ENCODE assay signal across 10 mouse cellular contexts in the genomic region with DNA sequence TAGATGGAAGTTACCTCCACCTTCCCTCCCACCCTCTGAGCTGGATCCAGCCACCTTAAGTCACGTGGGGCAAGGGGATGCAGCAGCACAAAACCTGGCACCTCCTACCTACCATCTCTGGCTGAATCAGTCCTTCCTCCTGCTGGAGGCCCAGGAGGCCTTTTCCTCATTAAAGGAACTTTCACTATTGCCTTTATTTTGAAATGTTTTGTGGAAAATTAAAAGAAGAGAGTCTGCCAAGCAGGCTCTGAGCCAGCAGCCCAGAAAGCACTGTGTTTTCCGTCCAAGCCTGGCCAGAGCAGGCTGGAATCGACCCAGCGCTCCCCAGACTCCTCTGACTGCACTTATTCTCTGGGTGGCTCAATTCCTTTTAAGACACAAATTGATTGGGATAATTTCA.
DNase-seq lines count a peak whose midpoint lies in the region; ATAC-seq and TF ChIP-seq lines count a peak whose summit lies in the region.
"Had no signal": no experiment of that assay in that cellular context is flagged by ENCODE, and none has a peak within 500 bp of the region (broad histone marks: within the 10 kb centered on the region; RNA-seq: fewer than 3 reads in every experiment).

No protein-coding gene starts in this region.

- no peak overlapping the region for H3K9ac ChIP-seq in heart, adult 2 months (ENCODE audit: low read depth, low read length)
- H3K9ac ChIP-seq in heart, embryonic 12.5 days: no peak overlapping the region
- no peak overlapping the region for H3K9ac ChIP-seq in liver, postnatal 0 days (replicated peaks)
- H3K9ac ChIP-seq: heart, embryonic 15.5 days; liver, embryonic 14.5 days had no signal

- H3K79me2 ChIP-seq in heart, adult 2 months (replicated peaks; ENCODE audit: control insufficient read depth, insufficient read depth, low read length): no peaks in the 10 kb centered on the region

- 48% methylated on average over 4 of the region's 4 CpGs for WGBS in heart, adult 2 months
- 77% methylated on average over 4 of the region's 4 CpGs for WGBS in heart, embryonic 12.5 days
- 66% methylated on average over 4 of the region's 4 CpGs for WGBS in liver, postnatal 0 days (ENCODE audit: insufficient replicate concordance)

- H3K9me3 ChIP-seq in heart, embryonic 12.5 days (replicated peaks): peaks cover 4% of the 10 kb centered on the region
- H3K9me3 ChIP-seq in liver, postnatal 0 days (ENCODE audit: low read length): no peaks in the 10 kb centered on the region; the same call in 1 of the 2 replicates
- H3K9me3 ChIP-seq: heart, embryonic 15.5 days had no signal

- no peak overlapping the region for H3K4me3 ChIP-seq in heart, adult 2 months
- H3K4me3 ChIP-seq in heart, embryonic 12.5 days: no peak overlapping the region
- no peak overlapping the region for H3K4me3 ChIP-seq in liver, postnatal 0 days (ENCODE audit: low read depth, low read length)
- H3K4me3 ChIP-seq: heart, embryonic 15.5 days had no signal

- DNase-seq in heart, adult 2 months: peak; percentile 72 to 75
- peak; percentile 65 for DNase-seq in adrenal gland, postnatal 10 days
- peak; percentile 69 for DNase-seq in gastrocnemius, postnatal 14 days
- DNase-seq in lung, adult 18-20 months: peak; percentile 38 to 43
- no peak for DNase-seq in Muller cell, postnatal 12 days (ENCODE audit: inconsistent ontology term)
- DNase-seq in liver, postnatal 0 days: no peak

- no peak for ATAC-seq in heart, embryonic 12.5 days (ENCODE audit: insufficient number of reproducible peaks, low FRiP score)
- no peak for ATAC-seq in inflammation-experienced regulatory T-cells, adult 6 months
- ATAC-seq in liver, postnatal 0 days: no peak

- intact Hi-C loops in heart, adult 2 months (cut with DNase I): no loop called here
- intact Hi-C loops in gastrocnemius, postnatal 14 days (cut with DNase I; ENCODE audit: low total_unique reads): no loop called here

- TF ChIP-seq POLR2A in heart, adult 2 months (IDR thresholded peaks at IDR 0.05; ENCODE audit: insufficient read depth, low read depth, low read length): no peak

- H3K27me3 ChIP-seq in heart, adult 2 months (ENCODE audit: control insufficient read depth, insufficient read depth, low read length): no peaks in the 10 kb centered on the region
- H3K27me3 ChIP-seq in heart, embryonic 12.5 days (replicated peaks): no peaks in the 10 kb centered on the region
- H3K27me3 ChIP-seq in liver, postnatal 0 days (ENCODE audit: insufficient read depth, low read length): no peaks in the 10 kb centered on the region
- H3K27me3 ChIP-seq: heart, embryonic 15.5 days had no signal

- H3K27ac ChIP-seq in heart, adult 2 months: no peak overlapping the region
- H3K27ac ChIP-seq in heart, embryonic 12.5 days (ENCODE audit: poor library complexity, severe bottlenecking): no peak overlapping the region
- no peak overlapping the region for H3K27ac ChIP-seq in liver, postnatal 0 days (ENCODE audit: low read depth)
- H3K27ac ChIP-seq: heart, embryonic 15.5 days; liver, embryonic 14.5 days had no signal

- TF ChIP-seq CTCF in heart, adult 2 months (IDR thresholded peaks at IDR 0.05): no peak
- TF ChIP-seq CTCF in liver, postnatal 0 days (IDR thresholded peaks at IDR 0.05; ENCODE audit: low read depth): no peak

- no peak for TF ChIP-seq EP300 in heart, adult 2 months (IDR thresholded peaks at IDR 0.05; ENCODE audit: insufficient read depth, low read depth, low read length)
- TF ChIP-seq EP300 in liver, postnatal 0 days (IDR thresholded peaks at IDR 0.05; ENCODE audit: low read depth): no peak

- no peak overlapping the region for H3K4me2 ChIP-seq in heart, embryonic 12.5 days
- H3K4me2 ChIP-seq in liver, postnatal 0 days (ENCODE audit: low read depth, low read length): no peak overlapping the region
- H3K4me2 ChIP-seq: heart, embryonic 15.5 days had no signal

- H3K36me3 ChIP-seq in heart, adult 2 months (ENCODE audit: control insufficient read depth, insufficient read depth, low read length): no peaks in the 10 kb centered on the region
- no peaks in the 10 kb centered on the region for H3K36me3 ChIP-seq in heart, embryonic 12.5 days
- no peaks in the 10 kb centered on the region for H3K36me3 ChIP-seq in liver, postnatal 0 days (replicated peaks; ENCODE audit: insufficient read depth, low read length)
- H3K36me3 ChIP-seq: heart, embryonic 15.5 days had no signal

- H3K4me1 ChIP-seq in heart, adult 2 months (ENCODE audit: control insufficient read depth, insufficient read depth, low read length): peaks cover 2% of the 10 kb centered on the region
- no peaks in the 10 kb centered on the region for H3K4me1 ChIP-seq in heart, embryonic 12.5 days (replicated peaks)
- no peaks in the 10 kb centered on the region for H3K4me1 ChIP-seq in liver, postnatal 0 days (ENCODE audit: insufficient read depth)
- H3K4me1 ChIP-seq: heart, embryonic 15.5 days had no signal

Comparison
In these comparisons a context has a peak if more than half of its experiments do, and no peak if none do; other contexts are left out.
1. DNase-seq: peak in heart, adult 2 months (2 of 2), adrenal gland, postnatal 10 days (single experiment), gastrocnemius, postnatal 14 days (single experiment) and lung, adult 18-20 months (2 of 2); none in Muller cell, postnatal 12 days (single experiment) and liver, postnatal 0 days (single experiment).